Mouse (Mus musculus): Measurements from ENCODE around the gene Nupr1l. TPM values are rescaled to one million over a fixed set of nuclear protein-coding genes. Genes with fewer than 3 reads are reported as not detected.

Nupr1l gene
- 2.4 and 4.9 TPM in 2 replicates for polyA plus RNA-seq (2012; rRNA removed)

GRCm38 (mm10) chr5:129908242-129908965, at the start of gene Nupr1l:
Gene Nupr1l (plus strand): TSS chr5:129908540.
- peak; percentile 31 to 85 for DNase-seq (ENCODE audit: low read depth in 1 of 2, low spot score in 2 of 2)
- Histone ChIP-seq H3K4me1 (ENCODE audit: control insufficient read depth, insufficient read depth, insufficient read length) (peaks cover 3% of the 10 kb centered on the region), H3K27me3 (ENCODE audit: control insufficient read depth, insufficient read depth, low read length) (no peaks in the 10 kb centered on the region), H3K4me3 (ENCODE audit: extremely low read depth, insufficient read depth, insufficient read length) (peak within 1 kb of the TSS; percentile 70), H3K36me3 (ENCODE audit: control insufficient read depth, insufficient read depth, low read length) (no peaks in the 10 kb centered on the region), H3K27ac (ENCODE audit: insufficient read depth, low read length) (peak within 1 kb of the TSS; percentile 44)
- WGBS = under 1% methylated on average over 63 of the region's 63 CpGs
- TF ChIP-seq CTCF (IDR thresholded peaks at IDR 0.05; ENCODE audit: extremely low read depth, insufficient read depth, insufficient read length, insufficient replicate concordance) (no peak), POLR2A (IDR thresholded peaks at IDR 0.05; ENCODE audit: low read depth, low read length) (peak; percentile 24; the same call in 1 of the 2 replicates)

DNA sequence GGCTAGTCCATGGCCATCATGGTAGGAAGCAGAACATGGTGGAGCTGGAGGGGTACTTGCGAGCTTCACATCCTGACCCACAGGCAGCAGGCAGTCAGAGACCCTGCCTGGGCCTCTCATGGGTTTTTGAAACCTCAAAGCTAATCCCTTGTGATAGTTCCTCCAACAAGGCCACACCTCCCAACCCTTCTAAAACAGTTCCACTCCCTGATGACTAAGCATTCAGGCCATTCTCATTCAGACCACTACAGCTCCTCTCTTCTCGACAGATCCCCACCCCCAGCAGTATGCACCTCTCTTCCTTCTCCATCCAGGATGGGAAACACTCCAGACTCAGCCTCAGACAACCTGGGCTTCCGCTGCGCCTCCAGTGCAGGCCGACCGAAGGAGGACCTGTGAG, 46.0 kb upstream of the Nupr1l start:
- 94% methylated on average over 6 of the region's 6 CpGs for WGBS
- H3K36me3 ChIP-seq (ENCODE audit: control insufficient read depth, insufficient read depth, low read length) = peaks cover 6% of the 10 kb centered on the region
- H3K27ac ChIP-seq (ENCODE audit: insufficient read depth, low read length) = no peak overlapping the region
- no peak overlapping the region for H3K4me3 ChIP-seq (ENCODE audit: extremely low read depth, insufficient read depth, insufficient read length)
- H3K4me1 ChIP-seq (ENCODE audit: control insufficient read depth, insufficient read depth, insufficient read length) = 0 out of 2 replicates have a peak, but pooled peaks cover 2% of the 10 kb centered on the region
- DNase-seq (ENCODE audit: low read depth in 1 of 2, low spot score in 2 of 2) = no peak
- no peak for TF ChIP-seq POLR2A (IDR thresholded peaks at IDR 0.05; ENCODE audit: low read depth, low read length)
- TF ChIP-seq CTCF (IDR thresholded peaks at IDR 0.05; ENCODE audit: extremely low read depth, insufficient read depth, insufficient read length, insufficient replicate concordance) = no peak
- H3K27me3 ChIP-seq (ENCODE audit: control insufficient read depth, insufficient read depth, low read length) = no peaks in the 10 kb centered on the region

DNA sequence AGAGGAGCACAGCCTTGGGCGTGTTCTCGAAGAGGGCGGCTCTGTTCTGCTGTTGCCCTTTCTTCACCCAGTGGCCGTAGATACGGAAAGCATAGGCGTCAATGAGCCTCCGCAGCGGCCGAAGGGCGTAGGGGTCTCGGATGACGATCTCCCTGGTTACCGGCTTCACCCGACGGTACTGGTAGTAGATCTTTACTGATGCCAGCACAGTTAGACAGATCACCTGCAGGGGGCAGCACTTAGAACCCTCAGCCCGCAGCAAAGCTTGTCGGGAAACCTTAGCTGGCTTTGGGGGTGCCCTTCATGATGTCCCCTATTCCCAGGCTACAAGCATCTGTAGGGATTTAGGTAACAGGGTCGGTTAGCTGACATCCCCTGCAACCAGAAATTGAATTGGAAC, 43.9 kb upstream of the Nupr1l start:
- Histone ChIP-seq H3K27ac (ENCODE audit: insufficient read depth, low read length) (no peak overlapping the region), H3K4me3 (ENCODE audit: extremely low read depth, insufficient read depth, insufficient read length) (no peak overlapping the region), H3K27me3 (ENCODE audit: control insufficient read depth, insufficient read depth, low read length) (no peaks in the 10 kb centered on the region), H3K36me3 (ENCODE audit: control insufficient read depth, insufficient read depth, low read length) (peaks cover 6% of the 10 kb centered on the region), H3K4me1 (ENCODE audit: control insufficient read depth, insufficient read depth, insufficient read length) (0 out of 2 replicates have a peak, but pooled peaks cover 2% of the 10 kb centered on the region)
- TF ChIP-seq POLR2A (IDR thresholded peaks at IDR 0.05; ENCODE audit: low read depth, low read length) (no peak), CTCF (IDR thresholded peaks at IDR 0.05; ENCODE audit: extremely low read depth, insufficient read depth, insufficient read length, insufficient replicate concordance) (peak; percentile 15; the same call in 1 of the 2 replicates)
- WGBS = 23% methylated on average over 18 of the region's 18 CpGs
- DNase-seq (ENCODE audit: low read depth in 1 of 2, low spot score in 2 of 2) = peak in 1 of 2 experiments; percentile 31

DNA sequence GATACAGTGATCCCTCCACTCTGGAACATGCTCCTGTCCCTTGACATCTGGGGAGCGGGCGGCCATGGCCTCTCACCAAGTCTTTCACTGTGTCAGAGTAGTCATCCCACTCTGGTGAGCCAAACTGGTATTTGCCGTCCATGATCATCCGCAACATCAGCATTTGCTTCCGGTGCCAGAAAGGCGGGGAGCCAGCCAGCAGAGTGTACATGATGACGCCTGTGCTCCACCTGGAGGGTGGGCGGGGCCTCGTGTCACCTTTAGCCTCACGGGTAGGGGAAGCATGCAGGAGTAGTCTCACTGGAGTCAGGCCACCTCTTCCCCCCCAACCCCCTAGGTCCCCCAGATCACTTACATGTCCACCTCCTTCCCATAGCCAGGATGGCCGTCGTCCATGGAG, 42.5 kb upstream of the Nupr1l start:
- Histone ChIP-seq H3K4me1 (ENCODE audit: control insufficient read depth, insufficient read depth, insufficient read length) (0 out of 2 replicates have a peak, but pooled peaks cover 2% of the 10 kb centered on the region), H3K27ac (ENCODE audit: insufficient read depth, low read length) (no peak overlapping the region), H3K36me3 (ENCODE audit: control insufficient read depth, insufficient read depth, low read length) (no peaks in the 10 kb centered on the region), H3K27me3 (ENCODE audit: control insufficient read depth, insufficient read depth, low read length) (no peaks in the 10 kb centered on the region), H3K4me3 (ENCODE audit: extremely low read depth, insufficient read depth, insufficient read length) (no peak overlapping the region)
- no peak for DNase-seq (ENCODE audit: low read depth in 1 of 2, low spot score in 2 of 2)
- no peak for TF ChIP-seq CTCF (IDR thresholded peaks at IDR 0.05; ENCODE audit: extremely low read depth, insufficient read depth, insufficient read length, insufficient replicate concordance)
- TF ChIP-seq POLR2A (IDR thresholded peaks at IDR 0.05; ENCODE audit: low read depth, low read length) = no peak
- WGBS = 86% methylated on average over 12 of the region's 12 CpGs

DNA sequence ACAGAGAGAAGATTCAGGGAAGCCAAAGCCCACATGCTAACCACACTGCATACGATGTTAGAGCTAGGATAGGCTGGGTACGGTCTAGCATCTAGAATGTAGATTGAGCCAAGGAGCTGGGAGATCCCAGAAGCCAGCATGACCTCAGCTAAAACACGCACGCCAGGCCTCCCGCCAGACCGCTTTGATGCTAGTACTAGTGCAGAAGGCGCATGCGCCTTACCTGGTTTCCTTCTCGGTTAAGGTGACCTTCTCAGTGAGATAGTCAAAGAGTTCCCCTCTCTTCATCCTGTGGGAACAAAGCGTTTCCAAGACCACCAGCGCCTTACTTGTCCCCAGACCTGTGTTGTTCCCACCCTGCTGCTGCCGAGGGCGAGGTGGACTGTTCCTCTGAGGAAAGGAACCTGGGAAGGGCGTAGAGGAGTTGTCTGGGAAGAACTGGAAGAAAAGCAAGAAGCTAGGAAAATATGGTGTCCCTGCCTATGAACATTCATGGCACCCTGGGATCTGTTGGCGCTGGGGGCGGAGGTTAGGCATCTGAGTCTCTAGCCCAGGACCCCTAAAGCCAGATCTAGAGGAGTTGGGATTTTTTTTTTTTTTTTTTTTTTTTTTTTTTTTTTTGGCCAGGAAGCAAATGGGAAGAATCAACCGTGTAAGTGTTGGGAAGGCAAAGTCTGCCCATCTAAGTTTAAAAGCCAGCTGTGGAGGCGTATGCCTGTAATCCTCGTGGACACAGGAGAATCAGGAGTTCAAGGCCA, 38.9 kb upstream of the Nupr1l start:
- no peak for DNase-seq (ENCODE audit: low read depth in 1 of 2, low spot score in 2 of 2)
- no peaks in the 10 kb centered on the region for H3K27me3 ChIP-seq (ENCODE audit: control insufficient read depth, insufficient read depth, low read length)
- H3K4me3 ChIP-seq (ENCODE audit: extremely low read depth, insufficient read depth, insufficient read length) = no peak overlapping the region
- no peak overlapping the region for H3K27ac ChIP-seq (ENCODE audit: insufficient read depth, low read length)
- WGBS = 87% methylated on average over 19 of the region's 19 CpGs
- no peaks in the 10 kb centered on the region for H3K36me3 ChIP-seq (ENCODE audit: control insufficient read depth, insufficient read depth, low read length)
- TF ChIP-seq POLR2A (IDR thresholded peaks at IDR 0.05; ENCODE audit: low read depth, low read length) = no peak
- no peak for TF ChIP-seq CTCF (IDR thresholded peaks at IDR 0.05; ENCODE audit: extremely low read depth, insufficient read depth, insufficient read length, insufficient replicate concordance)
- H3K4me1 ChIP-seq (ENCODE audit: control insufficient read depth, insufficient read depth, insufficient read length) = no peaks in the 10 kb centered on the region

DNA sequence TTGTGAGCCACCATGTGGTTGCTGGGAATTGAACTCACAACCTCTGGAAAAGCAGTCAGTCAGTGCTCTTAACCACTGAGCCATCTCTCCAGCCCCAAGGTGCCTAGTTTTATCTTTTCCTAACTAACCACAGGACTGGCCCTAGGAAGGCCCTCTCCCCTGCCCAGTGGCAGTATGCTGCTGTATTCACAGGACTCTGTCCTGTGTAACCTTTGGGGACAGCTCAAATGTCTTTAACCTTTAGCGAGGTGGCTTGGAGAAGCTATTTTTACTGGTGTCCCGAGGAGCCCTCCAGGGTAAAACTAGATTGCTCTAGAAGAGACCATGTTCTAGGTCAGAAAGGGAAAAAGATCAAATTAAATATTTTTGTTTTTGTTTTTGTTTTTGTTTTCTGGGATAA, 37.1 kb upstream of the Nupr1l start:
- no peak overlapping the region for H3K4me3 ChIP-seq (ENCODE audit: extremely low read depth, insufficient read depth, insufficient read length)
- no peak overlapping the region for H3K27ac ChIP-seq (ENCODE audit: insufficient read depth, low read length)
- TF ChIP-seq POLR2A (IDR thresholded peaks at IDR 0.05; ENCODE audit: low read depth, low read length) (no peak), CTCF (IDR thresholded peaks at IDR 0.05; ENCODE audit: extremely low read depth, insufficient read depth, insufficient read length, insufficient replicate concordance) (no peak)
- 84% methylated on average over 2 of the region's 2 CpGs for WGBS
- no peaks in the 10 kb centered on the region for H3K36me3 ChIP-seq (ENCODE audit: control insufficient read depth, insufficient read depth, low read length)
- no peak for DNase-seq (ENCODE audit: low read depth in 1 of 2, low spot score in 2 of 2)
- H3K4me1 ChIP-seq (ENCODE audit: control insufficient read depth, insufficient read depth, insufficient read length) = no peaks in the 10 kb centered on the region
- no peaks in the 10 kb centered on the region for H3K27me3 ChIP-seq (ENCODE audit: control insufficient read depth, insufficient read depth, low read length)
